ENCODE assay signal across 9 mouse cellular contexts in genomic region chr2:178581306-178581705, GRCm38 (mm10).
DNase-seq lines count a peak whose midpoint lies in the region; ATAC-seq and TF ChIP-seq lines count a peak whose summit lies in the region.
"Had no signal": no experiment of that assay in that cellular context is flagged by ENCODE, and none has a peak within 500 bp of the region (broad histone marks: within the 10 kb centered on the region; RNA-seq: fewer than 3 reads in every experiment).

No protein-coding gene starts in this region.

- TF ChIP-seq CTCF in thymus, adult 2 months (IDR thresholded peaks at IDR 0.05; ENCODE audit: borderline replicate concordance, control insufficient read depth, extremely low read depth, insufficient read depth, low read length, poor library complexity), result no peak

- H3K9me3 ChIP-seq in hindbrain, embryonic 12.5 days (replicated peaks), result no peaks in the 10 kb centered on the region
- no peaks in the 10 kb centered on the region for H3K9me3 ChIP-seq in hindbrain, embryonic 14.5 days (ENCODE audit: control insufficient read depth, low read length)
- H3K9me3 ChIP-seq in forebrain, embryonic 12.5 days, result no peaks in the 10 kb centered on the region

- H3K4me1 ChIP-seq in hindbrain, embryonic 12.5 days, result peaks cover 12% of the 10 kb centered on the region; the same call in 1 of the 2 replicates
- H3K4me1 ChIP-seq in hindbrain, embryonic 14.5 days (replicated peaks; ENCODE audit: control insufficient read depth, insufficient read depth, low read length), result 0 out of 2 replicates have a peak, but pooled peaks cover 7% of the 10 kb centered on the region
- H3K4me1 ChIP-seq in forebrain, embryonic 12.5 days, result no peaks in the 10 kb centered on the region; the same call in 1 of the 2 replicates
- no peaks in the 10 kb centered on the region for H3K4me1 ChIP-seq in thymus, adult 2 months (replicated peaks; ENCODE audit: control insufficient read depth, insufficient read depth, low read length)

- H3K4me3 ChIP-seq in hindbrain, embryonic 12.5 days, result no peak overlapping the region
- H3K4me3 ChIP-seq in hindbrain, embryonic 14.5 days (replicated peaks; ENCODE audit: low read length), result no peak overlapping the region
- H3K4me3 ChIP-seq in forebrain, embryonic 12.5 days (replicated peaks), result no peak overlapping the region
- H3K4me3 ChIP-seq in thymus, adult 2 months (ENCODE audit: control insufficient read depth, insufficient read depth, low read length), result no peak overlapping the region

- ATAC-seq in hindbrain, embryonic 12.5 days (ENCODE audit: low FRiP score), result no peak
- ATAC-seq in hindbrain, embryonic 14.5 days (ENCODE audit: low FRiP score), result no peak
- no peak for ATAC-seq in forebrain, embryonic 12.5 days (ENCODE audit: low FRiP score)

- DNase-seq in hindbrain, embryonic 14.5 days (ENCODE audit: low spot score), result no peak
- peak; percentile 16 for DNase-seq in right cerebral cortex, adult 18-20 months
- no peak for DNase-seq in right cerebral cortex, postnatal 14 days
- DNase-seq in kidney, postnatal 36 days, result peak; percentile 33 to 64
- DNase-seq in natural killer cell, adult 2 months (ENCODE audit: low spot score in 2 of 2), result no peak
- no peak for DNase-seq in thymus, adult 2 months
- DNase-seq: cerebellum, adult 9-11 months had no signal

- H3K36me3 ChIP-seq in hindbrain, embryonic 12.5 days, result no peaks in the 10 kb centered on the region
- no peaks in the 10 kb centered on the region for H3K36me3 ChIP-seq in hindbrain, embryonic 14.5 days (replicated peaks; ENCODE audit: control insufficient read depth, insufficient read depth)
- H3K36me3 ChIP-seq in forebrain, embryonic 12.5 days (replicated peaks), result no peaks in the 10 kb centered on the region
- H3K36me3 ChIP-seq in thymus, adult 2 months (ENCODE audit: control insufficient read depth, insufficient read depth, low read length), result no peaks in the 10 kb centered on the region

- WGBS in hindbrain, embryonic 12.5 days, result 85% methylated on average over 12 of the region's 12 CpGs
- whole genome bisulfite sequencing in hindbrain, embryonic 14.5 days, result 69% methylated on average over 12 of the region's 12 CpGs
- 92% methylated on average over 12 of the region's 12 CpGs for WGBS in forebrain, embryonic 12.5 days
- WGBS in thymus, adult 2 months, result 93% methylated on average over 12 of the region's 12 CpGs

- H3K9ac ChIP-seq in hindbrain, embryonic 12.5 days, result no peak overlapping the region
- H3K9ac ChIP-seq in hindbrain, embryonic 14.5 days, result no peak overlapping the region
- no peak overlapping the region for H3K9ac ChIP-seq in forebrain, embryonic 12.5 days

- no peaks in the 10 kb centered on the region for H3K27me3 ChIP-seq in hindbrain, embryonic 12.5 days
- H3K27me3 ChIP-seq in hindbrain, embryonic 14.5 days (ENCODE audit: control insufficient read depth, insufficient read depth, low read length), result no peaks in the 10 kb centered on the region
- H3K27me3 ChIP-seq in forebrain, embryonic 12.5 days, result no peaks in the 10 kb centered on the region
- no peaks in the 10 kb centered on the region for H3K27me3 ChIP-seq in thymus, adult 2 months (ENCODE audit: control insufficient read depth, insufficient read depth, low read length)

- H3K4me2 ChIP-seq in hindbrain, embryonic 12.5 days (replicated peaks), result no peak overlapping the region
- no peak overlapping the region for H3K4me2 ChIP-seq in hindbrain, embryonic 14.5 days (replicated peaks)
- H3K4me2 ChIP-seq in forebrain, embryonic 12.5 days, result no peak overlapping the region

- TF ChIP-seq POLR2A in thymus, adult 2 months (IDR thresholded peaks at IDR 0.05; ENCODE audit: control insufficient read depth, extremely low read depth, insufficient read depth, low read length, poor library complexity), result no peak

- H3K27ac ChIP-seq in hindbrain, embryonic 12.5 days, result 0 out of 2 replicates have a peak overlapping the region, but pooled peaks have one; percentile 49
- H3K27ac ChIP-seq in hindbrain, embryonic 14.5 days, result no peak overlapping the region
- H3K27ac ChIP-seq in forebrain, embryonic 12.5 days, result no peak overlapping the region
- H3K27ac ChIP-seq in thymus, adult 2 months (ENCODE audit: control insufficient read depth, insufficient read depth, low read length), result no peak overlapping the region

Comparison
In these comparisons a context has a peak if more than half of its experiments do, and no peak if none do; other contexts are left out.
1. DNase-seq: peak in right cerebral cortex, adult 18-20 months (single experiment) and kidney, postnatal 36 days (2 of 2); none in hindbrain, embryonic 14.5 days (single experiment), right cerebral cortex, postnatal 14 days (single experiment), natural killer cell, adult 2 months (0 of 2) and thymus, adult 2 months (single experiment).